Mouse (Mus musculus) G1E (cell line): ENCODE data around the gene Dcxr. TPM values are rescaled to one million over a fixed set of nuclear protein-coding genes. Genes with fewer than 3 reads are reported as not detected.

Experiments
- ATAC-seq: 2 replicates; pipeline ENCODE4 v1.8.0; 2016; ENCODE audit warnings: mild to moderate bottlenecking; ENCODE audit not compliant: insufficient number of reproducible peaks, poor library complexity, low FRiP score, severe bottlenecking; ENCODE audit errors: extremely low read depth
- DNase-seq: peaks from one replicate; pipeline ENCODE4 v3.0.0; 2012; ENCODE audit warnings: low spot score
- H3K27me3 ChIP-seq: 2 replicates; pipeline ENCODE4 v1.6.1; 2012; ENCODE audit warnings: mild to moderate bottlenecking, low read length, inconsistent platforms; ENCODE audit not compliant: insufficient read depth
- H3K36me3 ChIP-seq: replicated peaks from 2 replicates; pipeline ENCODE3; 2012; ENCODE audit warnings: mild to moderate bottlenecking, inconsistent platforms
- H3K4me1 ChIP-seq: 2 replicates; pipeline ENCODE4 v1.6.1; 2012; ENCODE audit warnings: low read depth, low read length, inconsistent platforms, mixed read lengths; ENCODE audit not compliant: insufficient read depth
- H3K4me3 ChIP-seq: 2 replicates; pipeline ENCODE4 v1.5.1; 2012; ENCODE audit warnings: low read depth, mild to moderate bottlenecking, inconsistent platforms, low read length, moderate library complexity, mixed read lengths
- H3K9me3 ChIP-seq: replicated peaks from 2 replicates; pipeline ENCODE4 v1.6.1; 2012; ENCODE audit warnings: inconsistent platforms
- CTCF ChIP-seq: IDR thresholded peaks from 2 replicates; pipeline ENCODE4 v1.5.1; 2012; ENCODE audit warnings: low read depth, low read length, inconsistent platforms, mixed read lengths
- GATA1 ChIP-seq: IDR thresholded peaks from 2 replicates; pipeline ENCODE4 v1.6.1; 2012; ENCODE audit warnings: borderline replicate concordance, low read length, inconsistent platforms, mixed read lengths
- GATA2 ChIP-seq: IDR thresholded peaks from 2 replicates; pipeline ENCODE4 v1.6.1; 2012; ENCODE audit warnings: low read depth, low read length, inconsistent platforms, borderline replicate concordance
- POLR2AphosphoS5 ChIP-seq: IDR thresholded peaks from 2 replicates; pipeline ENCODE4 v1.6.1; 2012; ENCODE audit warnings: low read depth, low read length, inconsistent platforms; ENCODE audit not compliant: insufficient replicate concordance
- TAL1 ChIP-seq: conservative IDR thresholded peaks from 2 replicates; pipeline ENCODE4 v1.6.1; 2012; ENCODE audit warnings: low read depth, low read length, inconsistent platforms, mixed read lengths
- polyA plus RNA-seq: library from polyadenylated mRNA; stranded (reverse); fragments of >175 nt; gene quantifications from 2 replicates; pipeline ENCODE4 v1.2.3, GENCODE M21; 2012
- total RNA-seq, 2 experiments: library from RNA; stranded (forward) in 1 of 2; stranded (reverse) in 1 of 2; fragments of 200-1000 nt in 1 of 2; fragments of >200 nt in 1 of 2; fragmentation: Nextera tagmentation in 1 of 2; gene quantifications; 2 replicates each; pipeline ENCODE4 v1.2.3; 2014 to 2017

The Dcxr gene
- total and polyA plus RNA-seq, 3 experiments = 13.1 to 37.5 (median 21.0) TPM

DNA sequence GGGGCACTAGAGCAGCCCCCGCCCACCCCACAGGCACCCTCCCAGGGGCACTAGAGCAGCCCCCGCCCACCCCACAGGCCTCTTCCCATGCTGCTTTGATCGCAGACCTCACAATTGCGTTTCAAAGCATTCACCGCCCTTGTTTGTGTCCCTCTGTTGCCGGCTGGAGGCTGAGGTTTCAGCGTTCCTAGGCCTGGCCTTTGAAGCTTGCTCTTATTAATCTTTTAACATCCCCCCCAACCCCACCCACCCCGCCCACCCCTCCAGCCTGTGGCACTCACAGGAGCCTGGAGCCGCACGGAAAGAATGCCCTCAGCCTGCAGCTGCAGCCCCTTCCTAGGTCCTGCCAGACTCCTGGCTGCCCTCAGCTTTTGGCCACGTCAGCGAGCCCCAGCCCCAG is 19.9 kb downstream of the Dcxr start:
- ATAC-seq = no peak
- DNase-seq = no peak
- Histone ChIP-seq H3K4me3 (no peak overlapping the region), H3K36me3 (peaks cover 91% of the 10 kb centered on the region), H3K9me3 (no peaks in the 10 kb centered on the region), H3K4me1 (peaks cover 38% of the 10 kb centered on the region), H3K27me3 (no peaks in the 10 kb centered on the region)
- no peak for TF ChIP-seq POLR2AphosphoS5
- no peak for TF ChIP-seq CTCF
- TF ChIP-seq GATA1 = no peak
- TF ChIP-seq GATA2 = no peak
- no peak for TF ChIP-seq TAL1

DNA sequence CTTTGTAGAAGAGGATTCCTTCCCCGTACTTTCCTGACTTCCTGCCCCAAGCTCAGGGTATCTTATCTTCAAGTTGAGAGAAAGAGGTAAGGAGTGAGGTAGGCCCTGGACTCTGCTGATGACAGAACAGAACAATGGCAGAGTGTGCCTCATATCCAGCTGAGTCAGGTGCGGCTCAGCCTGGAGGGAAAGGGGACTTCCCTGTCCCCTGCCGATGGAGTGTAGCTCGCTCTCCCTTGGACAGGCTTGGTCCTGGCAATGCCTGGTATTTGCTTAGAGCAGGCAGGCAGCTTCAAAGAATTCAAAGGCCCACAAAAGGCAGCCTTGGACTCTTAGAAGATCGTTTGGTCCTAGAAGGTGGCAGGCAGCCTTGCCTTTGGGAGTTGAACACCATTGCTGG is 21.0 kb downstream of the Dcxr start:
- no peak for TF ChIP-seq CTCF
- TF ChIP-seq GATA2 = no peak
- TF ChIP-seq POLR2AphosphoS5 = no peak
- no peak for TF ChIP-seq TAL1
- TF ChIP-seq GATA1 = no peak
- Histone ChIP-seq H3K4me3 (no peak overlapping the region), H3K36me3 (peaks cover 90% of the 10 kb centered on the region), H3K9me3 (no peaks in the 10 kb centered on the region), H3K27me3 (no peaks in the 10 kb centered on the region), H3K4me1 (peaks cover 28% of the 10 kb centered on the region)
- no peak for ATAC-seq
- no peak for DNase-seq

DNA sequence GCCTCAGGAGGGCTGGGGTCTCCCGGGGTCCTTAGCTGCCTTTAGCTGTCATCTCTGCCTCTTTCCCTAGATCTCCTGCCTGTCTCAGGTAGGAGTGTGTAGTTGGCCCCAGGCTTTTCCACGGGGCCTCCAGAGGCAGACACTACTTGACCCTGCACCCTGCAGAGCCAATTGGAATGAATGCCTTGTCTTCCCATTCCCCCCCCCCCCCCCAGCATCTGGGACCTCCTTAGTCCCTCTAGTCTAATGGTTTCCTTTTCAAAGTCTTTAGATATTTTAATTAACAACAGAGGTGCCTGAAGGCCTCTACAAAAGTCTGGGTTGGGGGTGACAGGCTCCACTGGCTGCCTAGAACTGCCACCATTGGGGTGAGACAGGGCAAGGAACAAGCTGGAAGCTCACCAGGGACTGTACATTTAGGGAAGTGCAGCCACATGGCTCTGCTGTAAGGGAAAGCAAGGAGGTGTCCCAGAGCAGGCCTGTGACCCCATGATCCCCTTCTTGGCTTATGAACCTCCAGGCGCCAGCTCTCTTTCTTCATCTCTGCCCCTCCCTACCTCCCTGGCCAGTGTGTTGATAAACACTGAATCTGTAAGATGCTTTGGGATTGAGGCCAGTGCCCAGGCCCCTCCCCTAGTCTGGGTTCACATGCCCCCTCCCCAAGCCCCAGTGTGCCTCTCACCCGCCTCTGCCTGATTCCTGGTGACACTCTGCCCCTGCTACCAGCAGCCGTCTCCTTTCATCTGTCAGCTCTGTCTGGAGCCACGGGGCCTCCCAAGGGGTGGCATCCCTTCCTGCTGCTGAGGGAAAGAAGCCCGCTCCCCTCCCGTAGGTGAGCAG is 22.4 kb downstream of the Dcxr start:
- H3K36me3 ChIP-seq = peaks cover 90% of the 10 kb centered on the region
- no peaks in the 10 kb centered on the region for H3K27me3 ChIP-seq
- peaks cover 16% of the 10 kb centered on the region for H3K4me1 ChIP-seq
- H3K9me3 ChIP-seq = no peaks in the 10 kb centered on the region
- ATAC-seq (no peak), DNase-seq (no peak)
- TF ChIP-seq POLR2AphosphoS5 (no peak), GATA1 (no peak), GATA2 (no peak), TAL1 (no peak), CTCF (no peak)
- no peak overlapping the region for H3K4me3 ChIP-seq

DNA sequence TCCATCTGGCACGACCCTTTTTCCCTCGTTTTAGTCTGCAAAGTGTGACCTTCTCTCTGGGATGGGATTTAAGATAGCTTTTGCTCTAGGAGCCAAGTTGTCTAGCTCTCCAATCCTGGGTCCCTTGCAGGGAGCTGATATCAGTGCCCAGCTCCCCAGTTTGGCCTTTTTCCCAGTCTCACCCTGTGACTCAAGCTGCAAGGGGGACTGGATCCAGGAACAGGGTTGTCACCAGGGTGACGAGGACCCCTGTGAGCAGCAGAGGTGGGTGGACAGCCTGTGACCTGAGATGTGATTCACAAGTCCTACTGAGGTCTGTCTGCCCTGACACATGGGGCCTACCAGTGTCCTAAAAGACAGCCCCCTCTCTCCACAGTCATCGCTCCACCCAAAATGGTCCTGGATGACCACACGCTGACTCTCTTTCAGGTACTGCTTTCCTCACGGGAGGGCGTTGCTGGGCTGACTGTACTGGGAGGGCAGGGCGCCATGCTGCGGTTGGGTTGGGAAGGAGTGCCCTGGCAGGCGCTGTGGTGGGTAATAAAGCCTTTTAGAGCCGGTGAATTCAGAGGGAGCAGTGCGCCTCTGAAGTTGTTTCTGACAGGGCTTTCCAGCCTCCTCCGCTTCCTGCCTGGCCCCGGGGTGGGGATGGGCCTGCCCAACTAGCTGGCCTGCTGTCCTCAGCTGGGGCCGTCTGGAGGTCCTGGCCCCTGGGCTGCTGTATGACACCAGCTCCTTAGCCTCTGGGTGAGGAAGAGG is 23.2 kb downstream of the Dcxr start:
- DNase-seq = no peak
- Histone ChIP-seq H3K4me1 (peaks cover 14% of the 10 kb centered on the region), H3K36me3 (peaks cover 90% of the 10 kb centered on the region)

GRCm38 (mm10) chr11:120697741-120698140 is 29.3 kb downstream of the Dcxr start:
- no peak for ATAC-seq
- peaks cover 5% of the 10 kb centered on the region; the same call in 1 of the 2 replicates for H3K9me3 ChIP-seq
- no peak overlapping the region for H3K4me3 ChIP-seq
- no peak for DNase-seq
- peaks cover 6% of the 10 kb centered on the region; the same call in 1 of the 2 replicates for H3K4me1 ChIP-seq
- peaks cover 98% of the 10 kb centered on the region for H3K36me3 ChIP-seq
- no peaks in the 10 kb centered on the region for H3K27me3 ChIP-seq
- TF ChIP-seq TAL1 (no peak), CTCF (no peak), GATA1 (no peak), POLR2AphosphoS5 (no peak)

More for the DNA sequence above, 23.2 kb downstream of the Dcxr start:
- Histone ChIP-seq H3K4me3 (no peak overlapping the region), H3K9me3 (no peaks in the 10 kb centered on the region), H3K27me3 (no peaks in the 10 kb centered on the region)
- ATAC-seq = no peak
- TF ChIP-seq GATA1 = no peak
- no peak for TF ChIP-seq TAL1
- TF ChIP-seq POLR2AphosphoS5 = no peak
- no peak for TF ChIP-seq GATA2
- TF ChIP-seq CTCF = no peak

DNA sequence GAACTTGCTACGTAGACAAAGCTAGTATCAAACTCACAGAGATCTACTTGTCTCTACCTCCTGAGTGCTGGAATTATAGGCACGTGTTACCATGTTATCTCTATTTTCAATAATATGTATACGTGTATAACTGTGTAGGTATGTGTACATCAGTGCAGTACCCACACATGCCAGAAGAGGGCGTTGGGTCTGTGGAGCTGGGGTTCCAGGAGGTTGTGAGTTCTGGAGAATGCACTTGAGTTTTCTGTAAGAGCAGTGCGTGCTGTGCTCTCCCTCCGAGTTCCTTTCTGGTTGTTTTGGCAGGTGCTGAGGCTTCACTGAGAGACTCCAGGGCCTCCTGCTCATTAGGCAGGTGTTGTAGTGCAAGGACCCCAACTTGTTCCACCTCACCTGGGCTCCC is 30.5 kb downstream of the Dcxr start:
- no peak for DNase-seq
- peaks cover 6% of the 10 kb centered on the region; the same call in 1 of the 2 replicates for H3K4me1 ChIP-seq
- no peak overlapping the region for H3K4me3 ChIP-seq
- H3K36me3 ChIP-seq = peaks cover 100% of the 10 kb centered on the region
- no peak for ATAC-seq
- H3K9me3 ChIP-seq = peaks cover 5% of the 10 kb centered on the region; the same call in 1 of the 2 replicates
- no peaks in the 10 kb centered on the region for H3K27me3 ChIP-seq
- TF ChIP-seq TAL1 (no peak), CTCF (no peak), POLR2AphosphoS5 (no peak), GATA1 (no peak), GATA2 (no peak)
